Mouse (Mus musculus) heart, postnatal 14 days (tissue): ENCODE results near the gene Wasl. TPM values are rescaled to one million over a fixed set of nuclear protein-coding genes. Genes with fewer than 3 reads are reported as not detected.

Experiments
- DNase-seq, 2 experiments: peaks; one replicate each; pipeline ENCODE4 v3.0.0; 2021 to 2022
- intact Hi-C: fragments of 180-260 bp; cut with DNase I; formaldehyde crosslinking; loops from one replicate; pipeline ENCODE4 v1.15.1; 2025
- long read RNA-seq, 2 experiments: library from polyadenylated mRNA; stranded (forward); transcript quantifications; one replicate each; pipeline ENCODE4 v2.0.0; 2021
- total RNA-seq, 2 experiments: library from RNA; stranded (reverse); gene quantifications; 2 replicates each; pipeline ENCODE4 v1.2.3; 2021

The Wasl gene
- 10 to 100 TPM; 30.7 to 32.9 TPM for total RNA-seq
- long read RNA-seq, experiment 1, full-length matches to known transcripts, result 9 of 14 reads
- long read RNA-seq, experiment 1, partial matches to known transcripts, result 2 of 14 reads
- long read RNA-seq, experiment 1, other reads (novel, unspliced or antisense), result 3 of 14 reads
- long read RNA-seq, experiment 2, full-length matches to known transcripts, result 9 of 12 reads
- long read RNA-seq, experiment 2, partial matches to known transcripts, result 2 of 12 reads
- long read RNA-seq, experiment 2, other reads (novel, unspliced or antisense), result 1 of 12 reads

DNA sequence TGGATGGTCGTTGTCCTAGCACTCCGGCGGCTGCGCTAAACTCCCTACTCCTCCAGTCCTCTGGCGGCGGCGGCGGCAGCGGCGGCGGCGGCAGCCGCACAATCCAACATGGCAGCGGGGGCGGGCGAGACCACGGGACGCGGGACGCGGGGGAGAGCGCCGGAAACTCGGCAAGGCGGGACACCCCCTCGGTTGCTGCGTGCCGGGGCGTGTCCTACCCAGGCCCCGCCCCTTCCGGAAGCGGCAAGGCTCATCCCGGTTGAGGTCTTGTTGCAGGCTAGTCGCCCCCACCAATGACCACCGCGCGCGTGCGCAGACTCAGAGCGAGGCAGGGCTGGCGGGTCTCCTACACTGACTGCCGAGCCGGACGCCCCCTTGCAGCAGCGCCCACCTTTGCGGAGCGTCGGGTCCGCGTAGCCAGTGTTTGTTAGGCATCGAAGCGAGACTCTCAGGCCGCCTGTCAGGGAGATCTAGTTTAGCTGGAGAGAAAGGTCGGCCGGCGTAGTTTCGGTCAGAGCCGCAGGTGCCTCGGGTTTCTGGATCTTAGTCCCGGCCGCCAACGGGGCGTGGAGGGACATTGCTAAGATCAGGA is at the start of gene Wasl:
TSS of gene Wasl (minus strand) at position 143 of the 592 bp plus-strand sequence.
- intact Hi-C loops, result loop anchor here (5.0 kb wide), 1 partner anchor 38 kb away; no protein-coding TSS in a partner anchor
- DNase-seq, result peak; percentile 99

DNA sequence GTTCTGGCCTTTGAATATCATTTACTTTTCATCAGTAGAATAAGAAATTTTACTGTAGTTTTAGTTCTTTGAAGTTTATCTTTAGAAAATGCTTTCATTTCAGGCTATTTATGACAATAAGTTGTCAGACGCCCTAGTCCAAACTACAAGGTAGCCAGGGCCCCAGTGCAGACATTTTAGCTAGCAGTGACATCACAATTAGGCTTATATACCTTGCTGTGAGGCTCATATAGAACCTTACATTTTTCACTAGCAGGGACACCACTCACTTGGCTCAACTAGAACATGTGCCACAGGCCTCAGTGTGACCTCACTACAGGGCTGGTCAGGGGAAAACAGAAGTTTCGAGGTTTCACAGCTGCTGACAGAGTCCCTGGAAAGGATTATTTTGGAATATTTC is 42.7 kb upstream of the Wasl start:
- intact Hi-C loops, result no loop called here
- DNase-seq, result no peak

DNA sequence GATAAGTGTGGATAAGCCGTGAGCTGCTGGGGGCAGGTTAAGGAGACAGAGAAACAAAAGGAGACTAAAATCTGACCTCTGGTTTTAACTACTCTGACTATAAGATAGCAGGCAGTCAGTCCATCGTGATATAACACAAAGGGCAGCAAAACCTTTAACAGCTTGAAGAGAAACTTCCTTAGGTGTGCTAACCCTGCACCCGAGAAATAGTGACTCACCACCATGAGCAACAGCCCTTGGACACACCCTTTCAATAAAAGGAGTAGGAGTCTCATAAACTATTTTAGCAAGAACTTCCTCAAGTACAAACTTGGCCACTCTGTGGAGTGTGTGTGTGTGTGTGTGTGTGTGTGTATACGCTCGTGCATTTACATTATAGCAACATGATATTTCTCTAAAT is 42.3 kb upstream of the Wasl start:
- no peak for DNase-seq
- intact Hi-C loops, result no loop called here

DNA sequence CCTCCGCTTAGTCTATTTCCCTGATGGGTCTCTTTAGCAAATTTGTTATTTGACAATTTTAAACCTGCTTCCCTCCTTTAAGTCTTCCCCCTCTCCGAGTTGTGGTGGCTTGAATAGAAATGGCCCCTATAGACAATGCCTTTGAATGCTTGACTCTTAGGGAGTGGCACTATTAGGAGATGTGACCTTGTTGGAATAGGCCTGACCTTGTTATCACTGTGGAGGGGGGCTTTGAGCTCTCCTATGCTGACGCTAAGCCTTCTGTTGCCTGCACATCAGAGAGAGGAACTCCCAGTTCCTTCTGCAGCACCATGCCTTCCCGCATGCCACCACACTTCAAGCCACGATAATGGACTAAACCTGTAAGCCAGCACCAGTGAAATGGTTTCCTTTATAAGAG is 32.4 kb upstream of the Wasl start:
- DNase-seq, result no peak
- intact Hi-C loops, result no loop called here

DNA sequence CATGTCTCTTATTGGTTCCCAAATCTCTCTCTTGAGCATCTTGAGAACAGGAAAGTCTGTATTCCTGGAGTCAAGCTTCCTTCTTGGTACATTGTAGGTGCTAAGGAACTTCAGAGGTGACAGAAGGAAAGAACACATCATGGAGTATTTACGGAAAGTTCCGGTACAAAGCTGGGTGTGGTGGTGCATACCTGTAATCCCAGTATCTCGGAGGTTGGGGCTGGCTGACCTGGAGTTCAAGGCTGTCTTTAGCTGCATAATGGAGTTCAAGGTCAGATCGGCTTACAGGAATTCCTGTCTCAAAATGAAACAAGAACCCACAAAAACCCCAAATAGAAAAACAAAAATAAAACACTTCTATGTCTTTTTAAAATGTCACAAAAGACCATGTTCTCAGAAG is 31.3 kb upstream of the Wasl start:
- intact Hi-C loops, result no loop called here
- no peak for DNase-seq

DNA sequence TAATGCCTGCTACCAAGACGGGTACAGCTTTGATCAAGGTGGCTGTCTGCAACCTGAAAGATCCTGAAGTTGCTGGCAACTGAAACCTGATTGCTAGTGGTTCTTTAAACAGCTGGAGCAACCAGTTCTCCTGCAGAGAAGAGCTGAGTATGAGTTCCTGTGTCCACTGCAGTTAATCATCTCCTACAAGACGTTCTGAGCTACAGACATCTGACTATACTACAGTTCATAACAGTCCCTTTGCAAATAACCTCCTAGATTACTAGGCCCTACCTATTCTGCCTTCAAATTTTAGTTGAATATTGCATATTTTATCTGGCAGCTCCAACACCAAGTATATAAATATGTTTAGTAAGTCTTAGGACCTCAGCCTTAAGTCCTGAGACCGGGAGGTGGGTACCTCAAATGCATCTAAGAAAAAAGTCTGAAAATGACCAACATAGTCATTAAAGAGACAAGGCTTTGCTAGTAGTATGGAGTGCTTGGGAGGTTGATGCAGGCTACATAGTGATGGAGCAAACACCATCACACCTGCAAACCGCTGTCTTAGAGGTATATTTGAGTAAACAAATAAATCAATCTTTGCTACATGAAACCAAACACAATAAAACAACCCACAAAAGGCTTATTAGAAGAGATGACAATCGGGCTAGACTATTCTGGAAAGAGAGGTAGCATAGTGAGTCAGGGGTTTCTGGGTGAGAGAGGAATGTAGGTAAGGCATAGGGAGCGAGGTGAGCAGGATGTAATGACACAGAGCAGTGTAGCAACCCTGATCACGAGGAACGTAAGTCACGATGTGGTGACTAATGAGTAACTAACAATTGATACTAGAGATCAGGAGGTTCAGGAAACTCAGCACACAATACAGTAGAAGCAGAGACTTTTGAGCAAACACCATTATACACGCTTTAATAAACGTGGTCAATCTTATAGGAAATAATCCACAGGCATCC is 29.9 kb upstream of the Wasl start:
- intact Hi-C loops, result no loop called here

DNA sequence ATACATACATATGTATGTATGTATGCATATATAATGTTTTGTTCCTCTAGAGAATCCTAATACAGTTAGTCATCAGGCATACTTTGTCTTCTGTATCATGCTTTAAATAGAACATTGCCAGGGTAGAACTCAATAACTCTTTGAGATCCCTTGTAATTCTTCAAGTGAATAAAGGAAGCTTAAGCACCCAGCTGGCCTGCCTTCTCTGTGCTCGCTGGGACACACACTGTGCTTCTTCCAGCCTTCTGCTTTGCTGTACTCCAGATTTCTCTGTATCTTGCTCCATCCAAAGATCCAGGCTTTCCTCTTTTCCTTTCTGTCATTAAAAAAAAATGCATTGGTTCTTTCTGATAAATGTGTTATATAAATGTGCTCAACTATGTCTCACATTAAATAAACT is 23.1 kb upstream of the Wasl start:
- DNase-seq, result no peak
- intact Hi-C loops, result no loop called here

More for the DNA sequence above, 29.9 kb upstream of the Wasl start:
- no peak for DNase-seq

DNA sequence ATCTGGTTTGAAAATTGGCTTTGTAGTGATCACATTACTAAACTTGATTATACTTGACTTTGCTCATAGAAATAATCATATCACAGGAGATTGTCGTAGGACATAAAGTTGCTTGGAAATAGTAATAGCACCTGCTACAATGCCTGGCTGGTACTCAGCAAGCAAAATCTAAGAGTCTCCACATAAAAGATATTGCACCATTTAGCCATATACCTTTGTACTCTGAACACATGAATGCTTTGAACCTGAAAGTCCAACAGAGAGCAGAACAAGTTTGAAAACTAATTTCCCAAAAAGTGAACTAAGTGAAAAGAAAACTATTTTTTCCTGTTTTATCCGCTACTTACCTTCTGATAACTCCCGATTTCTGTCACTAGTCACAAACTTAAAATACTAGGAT is 18.3 kb upstream of the Wasl start:
- no peak for DNase-seq
- intact Hi-C loops, result no loop called here

DNA sequence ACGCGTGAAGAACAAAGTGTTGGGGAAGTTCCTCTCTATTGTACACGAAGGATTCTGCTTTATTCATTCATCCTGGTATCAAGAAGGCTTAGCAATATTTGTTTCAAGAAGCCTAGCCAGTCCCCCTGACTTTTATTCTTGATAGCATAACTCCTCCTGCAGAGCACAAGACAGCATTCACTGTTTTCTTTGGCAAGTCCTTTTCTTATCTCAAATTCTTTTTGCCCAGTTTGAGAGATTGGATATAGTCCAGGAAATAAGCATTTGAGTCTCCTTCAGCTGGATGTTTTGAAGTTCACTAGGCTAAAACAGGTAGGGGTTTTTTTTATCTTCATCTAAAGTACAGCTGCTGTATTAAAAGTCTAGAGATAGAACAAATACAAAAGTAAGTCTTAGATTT is 3.0 kb upstream of the Wasl start:
- intact Hi-C loops, result no loop called here
- no peak for DNase-seq

DNA sequence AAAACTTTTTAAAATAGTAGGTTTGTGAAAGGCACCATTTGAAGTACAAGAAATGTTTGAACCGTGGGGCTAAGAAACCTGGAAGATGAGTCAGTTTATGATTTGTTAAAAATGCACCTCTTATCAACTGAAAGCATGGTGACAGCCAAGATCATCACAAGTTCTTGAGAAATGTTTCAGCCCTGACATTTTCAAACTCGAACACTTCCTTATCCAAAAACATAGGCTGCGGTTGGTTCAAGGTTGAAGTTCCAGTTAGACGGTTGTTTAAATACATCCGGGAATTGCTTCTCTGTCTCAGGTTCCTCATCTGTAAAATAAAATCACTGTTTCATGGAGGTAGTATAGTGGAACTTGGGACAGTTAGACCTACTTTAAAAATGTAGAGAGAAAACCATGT is 1.4 kb upstream of the Wasl start:
- intact Hi-C loops, result no loop called here
- no peak for DNase-seq

DNA sequence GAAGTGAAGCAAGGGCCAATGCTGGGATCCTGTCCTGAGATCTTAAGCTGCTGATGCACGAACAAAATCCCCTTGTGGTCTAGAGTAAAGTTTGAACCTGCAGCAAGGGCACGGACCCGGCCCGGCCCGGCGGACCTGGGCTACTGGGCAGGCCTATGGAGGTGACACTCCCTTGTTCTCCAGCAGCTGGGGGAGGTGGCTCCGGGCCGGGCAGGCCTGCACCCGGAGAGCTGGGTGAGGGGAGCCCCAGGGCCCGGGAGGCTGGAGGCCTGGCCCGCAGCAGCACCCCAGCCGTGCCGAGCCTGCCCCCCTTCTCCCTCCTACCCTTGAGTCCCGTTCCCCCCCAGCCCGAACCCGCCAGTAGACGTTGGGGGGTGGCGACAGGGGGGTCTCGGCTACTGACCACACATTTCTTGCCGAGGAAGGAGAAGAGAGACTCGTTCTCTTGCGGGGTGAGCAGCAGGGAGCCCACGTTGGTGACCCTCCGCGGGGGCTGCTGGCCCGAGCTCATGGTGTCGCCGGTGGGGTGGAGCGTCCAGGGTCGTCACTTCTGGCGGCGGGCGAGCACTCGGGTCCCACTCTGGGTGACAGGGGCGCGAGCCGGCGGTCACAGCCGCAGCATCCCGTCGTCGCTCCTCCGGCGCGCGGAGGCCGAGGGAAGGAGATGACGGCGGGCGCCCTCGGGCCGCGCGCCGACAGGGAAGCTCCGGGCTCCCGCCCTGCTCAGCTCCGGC is 509 bp downstream of the Wasl start:
- DNase-seq, result peak; percentile 56 to 58
- intact Hi-C loops, result loop anchor here (5.0 kb wide), 1 partner anchor 37 kb away; no protein-coding TSS in a partner anchor

DNA sequence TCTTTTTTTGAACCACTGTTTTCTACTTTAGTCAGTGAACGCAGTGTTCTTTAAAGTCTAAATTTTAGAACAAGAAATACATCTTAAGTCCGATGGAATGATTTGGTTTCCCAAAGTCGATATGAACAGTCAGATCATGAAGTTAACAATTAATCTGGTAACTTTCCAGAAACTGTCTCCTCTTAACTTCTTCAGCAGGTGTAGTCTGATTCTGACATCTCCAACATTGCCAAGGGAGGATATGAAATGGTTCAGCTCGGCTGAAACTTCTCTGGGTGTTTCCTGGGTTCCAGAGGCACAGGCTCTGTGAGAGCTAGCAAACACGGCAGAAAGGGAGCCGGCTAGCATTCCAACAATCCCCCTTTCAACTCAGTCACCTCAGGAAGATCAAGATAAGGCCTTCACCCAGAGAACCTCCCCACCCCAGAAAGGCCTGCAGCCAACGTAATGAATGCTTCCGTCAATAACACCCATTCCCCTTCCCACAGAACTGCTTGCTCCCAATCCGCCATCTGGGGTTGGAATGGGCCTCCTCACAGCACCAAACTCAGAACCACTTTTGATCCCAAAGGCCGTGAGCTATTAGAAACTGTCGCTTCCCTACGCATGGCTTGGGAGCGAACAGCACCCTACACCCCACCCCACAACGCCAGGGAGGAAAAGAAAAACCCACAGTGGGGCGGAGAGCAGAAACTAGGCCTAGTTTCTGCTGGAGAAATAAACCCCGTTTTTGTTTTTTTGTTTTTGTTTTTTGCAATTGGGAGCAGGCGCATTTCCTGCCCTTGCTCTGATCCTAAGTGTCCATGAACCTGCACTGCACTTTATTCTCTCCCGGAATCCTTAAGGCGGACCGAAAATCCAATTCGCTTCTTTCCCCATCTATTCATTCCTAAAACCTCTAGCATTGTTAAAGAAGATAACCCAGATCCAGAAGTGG is 1.3 kb downstream of the Wasl start:
- intact Hi-C loops, result loop anchor here (5.0 kb wide), 1 partner anchor 36 kb away; no protein-coding TSS in a partner anchor
- DNase-seq, result peak; percentile 18 to 23

DNA sequence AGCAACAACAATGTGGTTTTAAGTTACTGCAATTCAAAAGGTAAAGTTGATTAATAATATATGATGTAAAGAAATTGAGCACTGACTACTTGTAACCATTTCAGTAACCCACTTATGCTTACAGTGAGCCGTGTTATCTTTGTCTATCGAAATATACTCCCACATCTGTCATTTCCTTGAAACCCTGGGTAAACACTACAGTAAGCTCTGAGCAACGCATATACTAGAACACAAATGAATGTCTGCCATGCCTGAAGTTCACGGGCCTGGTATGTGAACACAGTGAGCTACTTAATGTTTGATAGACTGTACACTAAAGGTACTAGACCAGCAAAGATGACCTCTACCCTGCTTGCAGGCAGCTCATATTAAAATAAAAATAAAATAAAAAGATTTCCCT is 2.3 kb downstream of the Wasl start:
- no peak for DNase-seq
- intact Hi-C loops, result loop anchor here (5.0 kb wide), 1 partner anchor 35 kb away; no protein-coding TSS in a partner anchor

DNA sequence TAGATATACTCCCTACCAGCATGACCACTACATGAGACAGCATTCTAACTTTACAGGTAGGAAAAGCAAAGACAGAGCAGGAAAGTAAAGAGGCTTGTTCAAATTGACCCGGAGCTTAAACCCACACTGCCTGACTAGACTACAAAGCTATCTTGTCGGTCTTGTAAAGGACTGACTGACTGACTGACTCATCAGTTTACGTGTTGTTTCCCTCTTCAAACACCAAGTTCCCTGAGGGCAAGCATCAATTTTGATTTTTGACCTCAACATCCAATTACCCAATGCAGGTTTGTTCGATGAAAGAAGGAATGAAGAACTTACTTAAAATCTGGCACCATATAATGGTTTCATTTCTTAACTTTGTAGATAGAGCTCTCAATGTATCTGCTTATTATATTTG is 2.9 kb downstream of the Wasl start:
- DNase-seq, result no peak
- intact Hi-C loops, result loop anchor here (5.0 kb wide), 1 partner anchor 35 kb away; no protein-coding TSS in a partner anchor

DNA sequence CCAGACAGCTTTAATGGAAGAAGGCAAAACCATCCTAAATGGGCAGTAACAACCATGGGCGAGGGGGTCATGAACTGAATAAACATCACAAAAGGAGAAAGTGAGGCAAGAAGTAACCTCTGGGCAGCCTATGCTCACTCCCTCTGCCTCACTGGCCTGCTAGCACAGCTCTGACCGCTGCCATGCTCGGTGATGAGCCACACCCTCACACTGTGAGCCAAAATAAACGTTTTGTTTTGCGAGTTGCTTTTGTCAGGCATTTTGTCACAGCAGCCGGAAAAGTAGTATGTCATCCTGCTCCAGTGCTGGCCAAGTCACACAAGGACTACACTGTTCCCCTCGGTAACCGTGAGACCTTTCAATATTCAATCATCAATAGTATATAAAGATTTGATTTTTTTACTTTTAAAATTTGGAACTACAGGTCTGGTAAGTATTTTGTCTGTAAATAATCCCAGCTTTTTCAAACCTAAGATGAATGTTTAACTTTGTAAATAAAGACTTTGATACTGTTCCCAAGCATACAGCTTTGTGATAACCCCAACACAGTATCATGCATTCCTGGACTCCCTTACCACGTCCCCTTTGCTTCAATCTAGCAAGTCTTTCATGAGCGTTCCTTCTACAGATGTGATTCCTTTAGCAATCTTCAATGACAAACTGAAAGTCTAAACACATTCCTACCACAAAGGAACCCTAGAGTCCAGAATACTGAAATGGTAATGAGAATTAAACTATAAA is 7.0 kb downstream of the Wasl start:
- DNase-seq, result no peak
- intact Hi-C loops, result no loop called here

DNA sequence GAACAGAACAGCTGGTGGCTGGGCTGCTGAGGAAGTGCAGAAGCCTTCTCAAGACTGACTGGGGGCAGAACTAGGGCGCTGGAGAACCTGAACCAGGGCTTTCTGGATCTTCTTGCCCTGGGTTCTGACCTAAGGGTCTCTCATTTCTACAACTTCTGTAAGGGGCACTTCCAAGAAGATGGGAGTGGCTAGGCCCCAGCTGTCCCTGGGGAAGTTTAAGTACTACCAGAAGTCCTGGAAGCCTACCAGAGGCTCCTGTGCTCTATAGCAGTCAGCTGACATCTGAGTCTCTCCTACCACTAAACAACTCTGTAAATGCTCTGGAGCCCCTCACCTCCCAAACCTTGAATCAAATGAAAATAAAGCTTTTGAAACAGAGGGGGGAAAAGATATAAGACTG is 8.7 kb downstream of the Wasl start:
- intact Hi-C loops, result no loop called here
- DNase-seq, result peak in 1 of 2 experiments; percentile 16

DNA sequence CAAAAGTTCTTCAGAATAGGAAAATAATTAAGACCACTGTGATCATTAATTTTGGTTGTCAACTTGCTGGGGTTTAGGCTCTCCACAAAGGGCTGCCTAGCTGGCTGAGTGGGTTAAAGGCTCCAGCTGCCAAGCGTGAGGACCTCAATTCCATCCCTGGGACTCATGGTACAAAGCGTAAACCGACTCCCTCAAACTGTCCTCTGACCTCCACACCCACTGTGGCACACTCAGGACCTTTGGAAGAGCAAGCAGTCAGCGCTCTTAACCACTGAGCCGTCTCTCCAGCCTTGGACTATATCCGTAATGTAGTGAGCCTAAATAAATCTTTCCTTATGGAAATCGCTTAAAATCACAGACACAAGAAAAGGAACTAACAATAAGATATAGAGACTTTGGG is 13.3 kb downstream of the Wasl start:
- intact Hi-C loops, result no loop called here
- DNase-seq, result no peak

DNA sequence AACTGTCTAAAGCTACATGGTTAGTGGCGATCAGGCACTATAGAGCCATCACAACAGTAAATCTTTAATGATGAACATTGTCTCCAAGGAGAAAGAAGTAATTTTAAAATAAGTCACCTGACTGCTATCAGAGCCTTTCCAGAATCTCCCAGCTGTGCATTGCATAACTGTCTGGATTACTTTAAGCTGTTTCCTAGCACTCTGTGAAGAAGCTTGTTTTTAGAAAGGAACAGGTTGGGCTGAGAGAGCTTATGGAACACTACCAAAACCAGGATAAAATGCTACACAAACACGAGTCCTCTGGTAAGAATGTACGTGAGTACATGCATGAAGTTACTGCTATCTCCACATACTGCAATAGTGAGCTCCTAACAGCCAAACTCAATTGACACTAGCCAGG is 14.1 kb downstream of the Wasl start:
- DNase-seq, result no peak
- intact Hi-C loops, result no loop called here

DNA sequence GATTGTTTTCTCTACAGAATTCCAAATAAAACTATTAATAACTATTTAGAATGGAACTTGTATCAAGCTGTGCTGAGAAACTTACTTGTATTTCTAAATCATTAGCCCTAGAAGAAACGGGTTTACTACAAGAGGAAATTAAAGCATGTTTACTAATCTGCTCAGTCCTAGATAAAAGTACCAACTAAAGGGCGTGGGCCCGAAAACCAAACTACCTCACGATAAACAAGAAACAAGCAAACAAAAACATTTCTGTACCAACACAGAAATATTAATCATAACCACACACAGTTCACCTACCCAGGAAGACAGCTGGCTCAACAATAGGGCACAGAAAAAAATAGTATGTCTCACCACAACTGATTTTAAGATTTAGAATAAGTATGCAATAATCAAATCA is 16.4 kb downstream of the Wasl start:
- no peak for DNase-seq
- intact Hi-C loops, result no loop called here
